Mouse (Mus musculus): ENCODE measurements around the gene Snx7.

The Snx7 gene

GRCm38 (mm10) chr3:117868637-117869323, at the start of gene Snx7:
Gene Snx7 (minus strand): TSS chr3:117868936.
- ATAC-seq (ENCODE audit: insufficient number of reproducible peaks, low FRiP score, low TSS enrichment): peak; percentile 92

DNA sequence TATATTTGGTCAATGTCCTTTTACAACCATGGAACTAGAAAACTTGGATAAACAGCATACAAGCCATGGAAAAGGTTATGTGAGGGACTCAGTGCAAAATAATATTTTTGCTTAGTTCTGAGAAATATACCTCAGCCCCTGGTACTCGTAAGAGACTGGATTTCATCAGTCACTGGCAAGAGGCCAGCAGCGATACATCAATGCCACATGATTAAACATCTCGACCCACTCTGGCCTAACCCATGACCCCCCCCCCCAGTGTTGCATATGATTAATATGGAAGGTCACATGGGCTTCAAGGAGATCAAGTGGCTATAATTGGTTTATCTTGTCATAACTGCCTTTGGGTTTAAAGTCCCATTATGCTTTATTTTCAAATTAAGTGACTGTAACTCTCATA, 46.7 kb upstream of the Snx7 start:
- ATAC-seq (ENCODE audit: insufficient number of reproducible peaks, low FRiP score, low TSS enrichment): no peak

DNA sequence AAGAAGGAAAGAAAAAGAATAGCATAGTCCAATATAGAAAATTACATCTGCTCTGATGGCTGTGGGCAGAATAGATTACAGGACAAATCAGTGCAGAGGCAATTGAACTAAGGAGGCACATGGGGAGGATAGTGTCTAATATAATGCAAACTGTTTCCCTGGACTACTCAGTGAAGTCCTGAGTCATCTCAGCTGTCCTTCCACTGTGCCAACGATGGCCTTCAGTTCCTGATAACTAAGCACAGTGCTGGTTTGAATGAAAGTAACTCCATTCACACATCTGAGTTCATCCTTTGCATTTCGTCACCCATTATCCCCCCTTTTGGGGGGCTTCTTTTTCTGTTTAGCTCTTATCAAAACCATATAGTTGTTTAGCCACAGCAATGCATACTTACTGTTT, 25.0 kb upstream of the Snx7 start:
- ATAC-seq (ENCODE audit: insufficient number of reproducible peaks, low FRiP score, low TSS enrichment): no peak

DNA sequence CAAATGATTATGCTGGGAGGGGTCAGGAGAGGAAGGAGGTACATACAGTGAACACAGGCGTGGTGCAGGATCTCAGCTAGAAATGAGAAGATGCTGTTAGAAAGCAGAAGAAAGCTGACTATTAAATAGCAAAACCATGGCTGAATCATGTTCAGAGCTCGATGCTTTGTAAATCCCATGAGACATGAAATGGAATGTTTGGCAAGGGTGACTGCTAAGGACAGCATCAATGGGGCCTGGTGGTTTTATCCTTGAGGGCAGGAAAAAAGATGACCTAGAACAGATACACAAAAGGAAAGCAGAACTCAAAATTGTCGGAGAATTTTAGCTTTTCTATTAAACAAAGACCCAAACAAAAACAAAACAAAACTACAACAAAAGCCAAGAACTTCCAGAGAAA, 6.7 kb upstream of the Snx7 start:
- no peak for ATAC-seq (ENCODE audit: insufficient number of reproducible peaks, low FRiP score, low TSS enrichment)

- no peak for ATAC-seq (ENCODE audit: insufficient number of reproducible peaks, low FRiP score, low TSS enrichment)
Observed at GRCm38 (mm10) chr3:117873209-117873863, 4.6 kb upstream of the Snx7 start.

GRCm38 (mm10) chr3:117869324-117869715, 584 bp upstream of the Snx7 start:
- ATAC-seq (ENCODE audit: insufficient number of reproducible peaks, low FRiP score, low TSS enrichment): no peak

- no peak for ATAC-seq (ENCODE audit: insufficient number of reproducible peaks, low FRiP score, low TSS enrichment)
Observed at GRCm38 (mm10) chr3:117868091-117868490, 645 bp downstream of the Snx7 start.

DNA sequence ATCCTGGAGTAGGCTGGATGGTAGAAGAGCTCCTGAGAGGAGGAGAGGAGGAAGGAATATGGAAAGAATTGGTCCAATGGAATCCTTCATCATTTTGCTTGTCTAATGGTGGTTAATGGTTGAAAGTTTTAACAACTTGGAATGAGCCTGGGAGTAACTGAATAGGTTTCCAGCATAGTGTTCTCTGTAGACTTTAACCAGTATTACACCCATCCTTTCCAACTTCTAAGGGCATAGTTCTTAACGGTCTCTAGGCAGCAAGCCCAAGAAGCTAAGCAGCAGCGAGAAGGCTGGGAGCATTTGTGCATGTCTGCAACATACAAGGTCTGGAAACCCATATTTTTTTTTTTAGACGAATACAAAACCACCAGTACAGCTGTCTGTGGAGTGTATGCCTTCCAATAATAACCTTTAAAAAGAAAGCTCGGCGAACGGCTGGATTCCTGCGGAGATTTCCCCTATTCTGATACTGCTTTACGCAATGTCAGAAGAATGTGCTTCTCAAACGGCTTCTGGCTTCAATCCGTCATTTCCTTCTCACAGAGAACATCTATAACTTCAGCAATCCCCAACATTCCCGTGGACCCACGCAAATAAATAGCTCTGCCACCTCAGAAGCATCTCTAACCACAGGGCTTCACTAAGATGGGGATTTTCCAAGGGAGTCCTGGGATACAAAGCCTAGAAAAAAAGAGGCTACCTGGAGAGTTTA, 1.9 kb downstream of the Snx7 start:
- ATAC-seq (ENCODE audit: insufficient number of reproducible peaks, low FRiP score, low TSS enrichment): no peak

DNA sequence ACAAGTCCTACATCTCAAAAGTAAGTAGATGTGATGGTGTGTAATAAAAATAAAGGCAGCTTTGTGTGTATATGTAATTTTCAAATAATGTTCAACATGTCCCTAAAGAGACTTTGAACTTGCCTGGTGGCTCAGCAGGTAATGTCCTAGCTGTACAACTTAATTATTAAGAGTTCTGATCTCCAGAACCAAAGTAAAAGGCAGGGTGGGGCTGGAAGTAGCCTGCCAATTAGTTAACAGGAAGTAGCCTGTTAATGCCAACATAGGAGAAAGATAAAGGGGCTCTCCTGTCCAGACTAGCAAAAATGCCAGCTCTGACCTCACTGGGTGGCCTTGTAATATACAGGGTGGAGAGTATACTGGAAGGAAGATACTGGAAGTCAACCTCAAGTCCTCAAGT, 3.1 kb downstream of the Snx7 start:
- no peak for ATAC-seq (ENCODE audit: insufficient number of reproducible peaks, low FRiP score, low TSS enrichment)

DNA sequence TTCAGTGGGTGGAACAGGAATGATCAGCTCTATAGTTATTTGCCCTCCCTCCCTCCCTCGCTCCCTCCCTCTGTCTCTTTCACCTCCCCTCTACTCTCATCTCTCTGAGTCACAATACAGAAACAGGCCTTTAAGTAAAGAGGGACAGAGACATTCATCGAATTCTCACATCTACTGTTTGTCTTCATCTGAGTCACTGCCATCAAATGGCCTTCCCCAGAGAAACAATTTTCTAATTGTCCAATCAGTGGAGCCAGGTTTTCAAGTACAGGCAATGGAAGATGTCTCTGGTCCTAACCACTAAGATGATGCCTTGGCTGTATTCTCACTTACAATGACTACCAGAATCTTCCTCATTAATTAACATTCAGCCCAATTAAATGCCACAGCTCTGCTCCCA, 5.8 kb downstream of the Snx7 start:
- ATAC-seq (ENCODE audit: insufficient number of reproducible peaks, low FRiP score, low TSS enrichment): no peak

GRCm38 (mm10) chr3:117861977-117862434, 6.7 kb downstream of the Snx7 start:
- ATAC-seq (ENCODE audit: insufficient number of reproducible peaks, low FRiP score, low TSS enrichment): no peak

GRCm38 (mm10) chr3:117858996-117859395, 9.7 kb downstream of the Snx7 start:
- ATAC-seq (ENCODE audit: insufficient number of reproducible peaks, low FRiP score, low TSS enrichment): no peak

- ATAC-seq (ENCODE audit: insufficient number of reproducible peaks, low FRiP score, low TSS enrichment): no peak
Observed at GRCm38 (mm10) chr3:117853729-117854128, 15.0 kb downstream of the Snx7 start.

- no peak for ATAC-seq (ENCODE audit: insufficient number of reproducible peaks, low FRiP score, low TSS enrichment)
Observed at GRCm38 (mm10) chr3:117852054-117852361, 16.7 kb downstream of the Snx7 start.

GRCm38 (mm10) chr3:117851278-117852053, 17.3 kb downstream of the Snx7 start:
- ATAC-seq (ENCODE audit: insufficient number of reproducible peaks, low FRiP score, low TSS enrichment): no peak

GRCm38 (mm10) chr3:117848866-117849265, 19.9 kb downstream of the Snx7 start:
- no peak for ATAC-seq (ENCODE audit: insufficient number of reproducible peaks, low FRiP score, low TSS enrichment)

- no peak for ATAC-seq (ENCODE audit: insufficient number of reproducible peaks, low FRiP score, low TSS enrichment)
Observed at GRCm38 (mm10) chr3:117842658-117843057, 26.1 kb downstream of the Snx7 start.

GRCm38 (mm10) chr3:117839867-117840545, 28.7 kb downstream of the Snx7 start:
- no peak for ATAC-seq (ENCODE audit: insufficient number of reproducible peaks, low FRiP score, low TSS enrichment)

DNA sequence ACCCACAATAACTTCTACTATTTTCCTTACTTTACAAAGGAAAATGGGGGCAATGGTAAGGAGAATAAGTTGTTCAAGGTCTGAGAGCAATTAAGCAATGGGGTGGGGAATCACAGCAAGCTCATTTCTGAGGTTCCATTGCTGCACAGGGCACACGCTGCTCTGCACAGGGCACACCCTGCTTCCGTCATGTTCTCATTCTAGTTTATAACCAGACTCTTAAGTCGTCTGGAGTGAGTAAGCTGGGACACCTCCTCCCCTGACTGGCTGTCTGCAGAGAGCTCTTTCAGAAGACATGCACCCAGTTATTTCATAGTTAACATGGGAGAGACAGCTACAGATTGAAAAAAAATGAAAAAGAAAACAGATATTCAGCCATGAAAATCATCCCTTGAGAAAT, 30.7 kb downstream of the Snx7 start:
- ATAC-seq (ENCODE audit: insufficient number of reproducible peaks, low FRiP score, low TSS enrichment): no peak

DNA sequence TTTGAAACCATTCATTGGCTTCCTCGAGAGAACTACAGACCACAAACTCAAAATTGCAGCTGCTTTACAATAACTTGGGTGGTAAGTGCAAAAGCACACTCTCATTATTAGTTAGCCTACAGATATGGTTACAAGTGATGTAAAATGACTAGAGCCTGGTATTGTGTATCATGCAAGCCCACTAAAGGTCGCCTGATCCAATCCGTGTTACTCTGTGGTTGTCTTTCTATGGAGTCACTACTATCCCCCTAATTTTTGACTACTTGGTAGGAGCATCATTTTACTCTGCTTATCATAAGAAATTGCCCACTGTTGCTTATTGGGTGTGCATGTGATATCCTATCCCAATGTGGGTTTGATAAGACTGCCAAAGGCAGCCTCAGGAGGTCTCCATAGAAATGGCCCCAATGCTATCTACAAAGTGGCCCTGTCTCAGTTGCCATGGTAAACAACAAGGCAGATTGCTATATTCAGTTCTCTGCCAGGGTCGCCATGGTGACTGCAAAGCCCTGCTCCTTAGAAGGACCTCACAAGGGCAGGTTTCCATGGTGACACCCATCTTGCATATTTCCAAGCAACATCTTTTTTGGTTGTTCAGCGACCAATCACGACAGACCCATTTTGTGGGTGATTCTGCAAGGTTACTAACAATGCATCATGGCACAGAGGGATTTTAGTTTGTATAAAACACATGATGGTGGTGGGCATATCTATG, 42.1 kb downstream of the Snx7 start:
- no peak; the same call in 1 of the 2 replicates for ATAC-seq (ENCODE audit: insufficient number of reproducible peaks, low FRiP score, low TSS enrichment)
